Mouse (Mus musculus): ENCODE data around the gene Spryd3. TPM values are rescaled to one million over a fixed set of nuclear protein-coding genes. Genes with fewer than 3 reads are reported as not detected.
"Not testable (repeated sequence)": the region's sequence is repeated elsewhere in the genome, so short reads cannot be mapped to it uniquely, and the experiment has no call there.

Gene Spryd3
- total RNA-seq (2021) = 10 to 100 TPM; 14.0 to 17.5 TPM
- long read RNA-seq, experiment 1, transcript Spryd3-203 (11 exons, 2,456 nt) = major isoform, 24 of 24 reads
- long read RNA-seq, experiment 1, partial matches to known transcripts = 0 of 24 reads
- long read RNA-seq, experiment 1, other reads (novel, unspliced or antisense) = 0 of 24 reads
- long read RNA-seq, experiment 2, transcript Spryd3-203 (11 exons, 2,456 nt) = major isoform, 22 of 24 reads
- long read RNA-seq, experiment 2, partial matches to known transcripts = 2 of 24 reads
- long read RNA-seq, experiment 2, other reads (novel, unspliced or antisense) = 0 of 24 reads

DNA sequence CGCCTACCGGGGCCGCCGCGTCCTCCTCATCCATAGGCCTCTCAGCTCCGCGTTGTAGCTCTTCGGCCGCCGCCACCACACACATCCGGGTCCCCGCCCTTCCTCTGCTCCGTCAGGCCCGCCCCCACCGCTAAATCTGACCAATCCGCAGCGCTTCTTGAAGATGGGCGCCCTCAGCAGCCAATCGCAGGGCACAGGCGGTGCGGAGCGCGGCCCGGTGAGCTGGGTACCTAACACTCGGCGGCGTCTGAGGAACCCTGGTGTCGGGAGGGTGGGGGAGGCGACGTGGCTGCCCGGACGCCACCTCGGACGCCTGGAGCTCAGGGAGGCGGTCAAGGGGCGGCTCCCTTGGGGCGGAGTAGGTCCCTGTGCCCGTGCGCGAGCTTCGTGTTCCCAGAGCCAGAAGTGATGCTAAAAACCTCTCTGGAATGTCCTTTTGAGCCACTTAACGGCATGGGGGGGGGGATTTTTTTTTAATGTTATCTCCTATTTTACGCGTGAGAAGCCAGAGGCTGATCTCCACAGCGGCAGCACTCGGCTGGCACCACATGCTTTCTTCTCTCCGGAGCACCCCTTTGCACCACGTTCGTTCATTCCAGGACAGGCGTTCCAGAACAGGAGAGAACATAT is at the start of gene Spryd3:
Gene Spryd3, minus strand, starts transcription at position 106 of the 630 bp plus-strand sequence.
- peak; percentile 98 for DNase-seq
- intact Hi-C loops (cut with DNase I) = no loop called here

DNA sequence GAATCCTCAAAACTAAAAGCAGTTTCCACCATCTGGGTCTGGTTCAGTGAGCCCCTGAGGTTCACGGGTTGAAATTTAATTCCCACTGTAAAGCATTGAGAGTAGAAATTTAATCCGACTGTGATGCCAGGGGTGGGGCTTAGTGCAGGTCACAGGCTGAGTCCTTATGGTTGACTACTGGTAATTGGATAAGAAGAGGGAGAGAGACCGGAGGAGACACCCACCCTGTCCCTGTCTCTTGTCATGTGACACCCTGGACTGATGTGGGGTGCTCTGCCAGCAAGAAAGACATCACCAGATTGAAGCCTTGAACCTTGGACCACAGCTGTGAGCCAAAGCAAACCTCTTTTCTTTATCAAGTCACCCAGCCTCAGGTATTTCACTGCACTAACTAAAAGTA is 47.0 kb upstream of the Spryd3 start:
- intact Hi-C loops (cut with DNase I) = no loop called here
- no peak for DNase-seq

DNA sequence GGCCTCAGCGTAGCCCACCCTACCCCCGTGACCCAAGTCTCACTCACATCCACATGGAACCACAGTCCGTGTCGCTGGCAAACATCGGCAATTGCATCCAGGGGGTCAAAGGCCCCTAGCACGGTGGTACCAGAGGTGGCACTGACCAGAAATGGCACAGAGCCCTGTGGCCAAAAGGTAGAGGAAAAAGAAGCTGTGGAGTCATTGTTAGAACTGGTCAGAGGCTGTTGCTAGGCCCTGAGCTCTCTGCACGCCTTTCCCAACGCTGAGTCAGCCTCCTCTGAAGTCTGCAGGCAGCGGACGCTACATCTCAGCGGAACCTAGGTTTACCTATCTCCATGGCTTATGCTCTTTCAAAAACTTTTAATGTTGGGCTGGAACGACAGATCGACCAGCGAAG is 43.9 kb upstream of the Spryd3 start:
- intact Hi-C loops (cut with DNase I) = no loop called here
- no peak for DNase-seq

DNA sequence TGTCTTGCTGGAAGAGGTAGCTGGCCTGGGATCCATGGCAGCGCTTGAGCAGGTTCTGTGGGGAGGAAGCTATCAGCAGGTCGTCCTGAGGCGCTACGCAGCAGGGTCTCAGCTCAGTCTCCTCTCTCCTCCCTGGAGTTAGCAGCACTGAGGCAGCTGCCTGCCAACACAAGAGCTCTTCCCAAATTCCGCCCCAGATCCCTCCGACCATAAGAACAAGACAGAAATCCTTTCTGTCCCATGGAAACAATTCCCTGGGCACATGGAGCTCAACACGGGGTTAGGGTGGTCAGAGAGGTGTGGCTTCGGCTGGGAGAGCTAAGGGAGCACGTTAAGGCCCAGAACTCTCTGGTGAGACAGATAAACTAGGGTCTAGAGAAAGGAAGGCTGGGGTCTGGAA is 43.1 kb upstream of the Spryd3 start:
- intact Hi-C loops (cut with DNase I) = no loop called here
- DNase-seq = no peak

DNA sequence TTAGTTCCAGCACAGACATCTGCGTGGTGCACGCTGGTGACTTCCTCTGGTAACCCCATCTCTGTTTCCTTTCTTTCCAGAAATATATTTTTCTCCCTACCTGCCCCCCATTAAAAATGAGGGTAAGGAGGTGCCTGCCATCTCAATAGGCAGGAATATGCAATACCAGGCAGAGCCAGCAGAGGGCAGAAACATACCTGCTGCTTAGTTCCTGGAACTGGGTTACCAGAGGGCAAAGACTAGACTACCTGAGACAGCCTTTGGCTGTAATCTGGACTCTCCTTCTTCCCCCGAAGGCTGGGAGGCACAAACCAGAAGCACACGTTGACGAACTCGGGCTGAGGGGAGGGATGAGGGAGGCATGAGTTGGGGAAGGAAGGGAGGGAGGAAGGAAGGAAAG is 42.2 kb upstream of the Spryd3 start:
- DNase-seq = peak; percentile 83 to 88

DNA sequence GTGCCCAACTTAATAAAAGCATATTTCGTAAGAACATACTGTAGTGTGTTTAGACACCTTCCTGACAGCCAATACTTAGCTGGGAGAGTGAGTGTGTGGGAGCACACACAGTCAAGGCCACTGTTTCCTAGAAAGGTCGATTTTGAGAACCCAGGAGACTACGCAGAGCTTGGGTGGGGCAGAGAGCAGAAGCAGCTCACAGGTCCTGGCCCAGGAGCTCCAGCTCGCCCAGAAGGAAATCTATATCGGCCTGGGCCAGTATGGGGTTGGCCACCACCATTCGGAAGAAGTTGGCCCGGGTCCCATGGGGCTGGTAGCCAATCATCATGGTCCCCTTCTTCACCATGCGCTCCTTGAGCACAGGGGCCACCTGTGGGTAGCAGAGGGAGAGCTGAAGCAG is 41.4 kb upstream of the Spryd3 start:
- intact Hi-C loops (cut with DNase I) = no loop called here
- DNase-seq = no peak

More for the DNA sequence above, 42.2 kb upstream of the Spryd3 start:
- intact Hi-C loops (cut with DNase I) = loop anchor here (1.0 kb wide), 1 partner anchor 46 kb away; no protein-coding TSS in a partner anchor

- no peak for DNase-seq
- intact Hi-C loops (cut with DNase I) = no loop called here
Measured at GRCm38 (mm10) chr15:102176571-102177316, 40.7 kb upstream of the Spryd3 start.

GRCm38 (mm10) chr15:102175736-102176319 is 39.8 kb upstream of the Spryd3 start:
- DNase-seq = no peak
- intact Hi-C loops (cut with DNase I) = no loop called here

DNA sequence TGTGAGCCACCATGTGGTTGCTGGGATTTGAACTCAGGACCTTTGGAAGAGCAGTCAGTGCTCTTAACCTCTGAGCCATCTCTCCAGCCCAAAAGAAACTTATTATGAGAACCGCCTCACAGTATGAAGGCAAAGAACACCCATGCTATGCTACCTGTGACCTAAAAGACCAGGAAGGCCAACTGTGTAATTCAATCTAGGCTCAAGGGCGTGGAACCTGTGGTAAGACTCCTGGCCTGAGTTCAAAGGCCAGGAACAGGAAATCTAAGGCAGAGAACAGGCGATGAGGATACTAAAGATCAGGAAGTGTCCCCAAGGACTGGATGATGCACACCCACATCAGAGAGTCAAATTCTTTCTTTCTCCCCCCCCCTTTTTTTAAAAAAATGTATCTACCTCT is 37.5 kb upstream of the Spryd3 start:
- intact Hi-C loops (cut with DNase I) = no loop called here
- no peak for DNase-seq

- intact Hi-C loops (cut with DNase I) = no loop called here
- DNase-seq = no peak
Measured at GRCm38 (mm10) chr15:102169064-102169463, 33.0 kb upstream of the Spryd3 start.

DNA sequence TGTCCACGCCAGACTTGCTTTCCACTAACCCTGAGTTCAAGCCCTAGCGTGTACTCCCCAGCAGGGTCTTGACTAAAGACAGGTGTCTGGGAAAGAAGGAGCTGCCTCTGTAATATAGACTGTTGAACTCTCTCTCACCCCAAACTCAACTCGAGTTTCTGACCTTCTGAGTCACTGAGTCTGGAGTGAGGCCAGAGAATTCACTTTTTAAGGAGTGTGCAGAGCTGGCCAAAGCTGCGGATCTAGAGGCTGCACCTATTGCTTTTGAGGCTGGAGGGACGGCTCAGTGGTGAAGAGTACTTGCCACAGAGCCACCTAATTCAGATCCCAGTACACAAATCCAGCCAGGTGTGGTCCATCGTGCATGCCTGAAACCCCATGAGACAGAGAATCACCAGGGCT is 31.6 kb upstream of the Spryd3 start:
- peak in 1 of 2 experiments; percentile 36 for DNase-seq
- intact Hi-C loops (cut with DNase I) = no loop called here

DNA sequence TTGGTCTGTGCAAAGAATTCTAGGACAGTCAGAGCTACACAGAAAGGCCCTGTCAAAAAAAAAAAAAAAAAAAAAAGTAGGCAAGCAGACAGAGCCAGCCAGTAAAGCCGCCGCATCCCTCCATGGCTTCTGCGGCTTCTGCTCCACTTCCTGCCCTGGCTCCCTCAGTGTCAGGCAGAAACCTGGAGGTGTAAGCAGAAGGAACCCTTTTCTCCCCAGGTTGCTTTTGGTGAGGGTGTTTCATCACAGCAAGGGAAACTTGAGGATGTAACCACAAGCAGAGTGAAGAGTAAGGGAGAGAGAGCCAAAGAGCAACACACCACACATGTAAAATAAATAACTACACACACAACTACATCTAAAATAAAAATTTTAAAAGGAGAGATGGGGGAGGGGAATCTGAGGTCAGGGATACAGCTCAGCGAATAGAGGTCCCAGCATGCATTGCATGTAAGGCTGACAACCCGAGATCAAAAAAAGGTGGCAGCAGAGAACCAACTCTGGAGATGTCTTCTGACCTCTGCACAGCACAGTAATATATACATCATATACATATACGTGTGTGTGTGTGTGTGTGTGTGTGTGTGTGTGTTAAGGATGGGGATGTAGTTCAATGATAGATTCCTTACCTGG is 29.6 kb upstream of the Spryd3 start:
- intact Hi-C loops (cut with DNase I) = no loop called here
- DNase-seq = no peak

DNA sequence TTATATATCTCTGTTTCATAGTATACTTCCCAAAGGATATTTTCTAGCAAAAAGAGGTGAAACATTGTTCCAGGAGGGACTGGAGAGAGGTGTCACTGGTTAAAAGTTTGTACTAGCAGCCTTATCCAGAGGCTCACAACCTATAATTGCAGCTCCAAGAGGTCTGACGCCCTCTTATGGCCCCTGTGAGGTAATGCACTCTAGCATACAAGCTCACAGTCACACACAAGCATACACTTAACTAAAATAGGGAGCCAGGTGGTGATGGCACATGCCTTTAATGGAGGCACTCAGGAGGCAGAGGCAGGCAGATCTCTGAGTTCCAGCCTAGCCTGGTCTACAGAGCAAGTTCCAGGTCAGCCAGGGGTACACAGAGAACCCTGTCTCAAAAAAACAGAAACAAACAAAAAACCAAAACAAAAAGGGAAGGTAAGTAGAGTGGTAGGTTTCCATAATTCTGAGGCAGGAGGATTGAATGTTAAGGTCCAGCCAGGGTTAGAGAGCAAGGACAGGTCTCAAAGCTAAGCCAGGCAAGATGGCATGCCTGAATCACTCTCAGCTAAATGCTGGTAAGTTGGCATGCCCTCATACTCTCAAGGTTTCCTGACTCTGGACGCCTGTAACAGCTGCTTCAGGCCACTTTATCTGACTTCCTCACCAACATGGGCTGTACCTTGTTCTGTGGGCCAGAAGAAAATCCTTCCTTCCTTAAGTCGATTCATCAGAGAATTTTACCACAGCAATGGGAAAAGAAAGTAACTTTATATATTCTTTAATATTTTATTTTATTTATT is 28.1 kb upstream of the Spryd3 start:
- intact Hi-C loops (cut with DNase I) = no loop called here
- DNase-seq = no peak

GRCm38 (mm10) chr15:102160415-102161060 is 24.5 kb upstream of the Spryd3 start:
- no peak for DNase-seq
- intact Hi-C loops (cut with DNase I) = no loop called here

- no peak for DNase-seq
- intact Hi-C loops (cut with DNase I) = no loop called here
Measured at GRCm38 (mm10) chr15:102156836-102157235, 20.8 kb upstream of the Spryd3 start.

DNA sequence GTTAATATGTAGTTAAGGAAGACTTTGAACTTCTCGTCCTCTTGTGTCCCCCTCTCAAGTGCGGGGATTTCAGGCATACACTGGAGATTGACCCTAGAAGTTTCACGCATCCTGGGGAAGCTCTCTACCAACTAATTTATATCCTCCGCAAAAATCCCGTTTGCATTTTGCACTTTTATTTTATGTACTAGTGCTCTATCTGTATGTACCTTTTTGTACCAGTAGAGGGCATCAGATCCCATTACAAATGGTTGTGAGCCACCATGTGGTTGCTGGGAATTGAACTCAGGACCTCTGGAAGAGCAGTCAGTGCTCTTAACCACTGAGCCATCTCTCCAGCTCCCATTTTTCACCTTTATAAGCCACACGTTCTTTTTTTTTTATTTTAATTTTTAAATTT is 19.0 kb upstream of the Spryd3 start:
- intact Hi-C loops (cut with DNase I); DNase-seq: not testable (repeated sequence)

DNA sequence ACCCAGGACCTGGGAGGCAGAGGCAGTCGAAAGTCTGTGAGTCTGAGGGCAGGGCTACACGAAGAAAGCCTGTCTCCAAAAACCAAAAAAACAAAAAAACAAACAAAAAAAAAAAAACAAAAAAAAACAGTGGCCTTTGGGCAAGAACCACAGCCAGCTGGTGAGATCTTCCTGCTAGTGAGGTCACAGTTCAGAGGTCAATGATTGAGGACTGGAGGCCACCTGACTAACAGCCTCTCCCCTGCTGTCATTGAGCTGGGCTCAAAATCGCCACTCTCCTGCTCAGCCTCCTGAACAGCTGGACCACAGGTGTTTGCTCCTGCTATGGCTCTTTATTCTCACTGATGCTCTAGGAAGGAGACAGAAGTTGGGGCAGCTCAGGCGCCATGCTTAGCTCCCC is 16.6 kb upstream of the Spryd3 start:
- DNase-seq = no peak
- intact Hi-C loops (cut with DNase I) = no loop called here

DNA sequence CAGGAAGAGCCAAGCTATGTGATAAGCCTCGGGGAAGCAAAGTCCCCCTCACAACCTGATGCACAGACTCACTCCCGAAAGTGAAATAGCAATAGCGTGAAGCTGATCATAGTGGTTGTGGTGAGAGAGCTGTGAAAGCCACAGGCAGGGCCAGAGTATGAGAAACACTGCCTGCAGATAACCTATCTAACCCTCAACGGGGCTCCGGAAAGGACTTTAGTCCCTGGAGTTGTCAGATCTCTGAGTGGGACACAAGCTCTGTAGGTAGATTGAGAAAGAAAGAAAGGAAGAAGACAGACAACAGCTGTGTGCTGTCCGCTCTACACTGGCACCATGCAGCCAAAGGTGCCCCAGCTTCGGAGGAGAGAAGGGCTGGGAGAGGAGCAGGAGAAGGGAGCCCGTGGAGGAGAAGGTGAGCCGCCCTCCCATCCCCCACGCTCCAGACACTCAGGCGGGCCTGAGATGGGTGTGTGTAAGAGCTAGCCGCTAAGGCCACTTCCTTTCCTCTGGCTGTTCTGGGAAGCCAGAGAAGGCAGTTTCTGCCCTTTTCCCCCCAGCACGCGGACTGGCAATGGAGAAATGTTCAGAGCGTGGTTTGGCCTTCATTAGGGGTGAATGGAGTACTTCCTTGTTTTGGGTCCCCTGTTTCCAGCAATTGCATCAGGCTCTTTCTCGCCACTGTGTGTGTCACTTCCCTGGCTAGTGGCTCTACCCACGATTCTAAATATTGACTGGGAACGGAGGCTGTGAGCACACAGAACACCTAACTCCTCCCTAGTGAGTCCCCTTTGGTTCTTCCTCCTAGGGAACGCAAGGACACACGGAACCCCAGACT is 14.5 kb upstream of the Spryd3 start, which contains the start of gene Soat2:
Gene Soat2, plus strand, starts transcription at position 226 of the 835 bp plus-strand sequence.
- peak; percentile 42 to 46 for DNase-seq
- intact Hi-C loops (cut with DNase I) = no loop called here
